Mouse (Mus musculus) ES-E14 (cell line): ENCODE data around the gene Myo15b.

Experiments used
- CHD2 ChIP-seq: IDR thresholded peaks from 2 replicates; pipeline ENCODE4 v1.6.1; 2014; ENCODE audit warnings: mild to moderate bottlenecking, low read depth, low read length, inconsistent platforms
- ZC3H11A ChIP-seq: IDR thresholded peaks from 2 replicates; pipeline ENCODE4 v1.6.1; 2012; ENCODE audit warnings: low read depth, mild to moderate bottlenecking, inconsistent platforms, low read length, borderline replicate concordance

GRCm38 (mm10) chr11:115841961-115842550, 16.1 kb upstream of the Myo15b start:
- TF ChIP-seq CHD2 (0 out of 2 replicates have a peak, but pooled peaks have one; percentile 52), ZC3H11A (no peak)
